Mouse (Mus musculus): ENCODE measurements around the gene 2410131K14Rik. TPM values are rescaled to one million over a fixed set of nuclear protein-coding genes. Genes with fewer than 3 reads are reported as not detected.

Gene 2410131K14Rik
- polyA plus RNA-seq, 1 experiment from 2014 or later: 13.8 TPM

- Histone ChIP-seq H3K27me3 (ENCODE audit: control insufficient read depth, insufficient read depth, low read length) (no peaks in the 10 kb centered on the region), H3K36me3 (ENCODE audit: control insufficient read depth, insufficient read depth, low read length) (peaks cover 4% of the 10 kb centered on the region; the same call in 1 of the 2 replicates), H3K4me2 (ENCODE audit: low read depth, severe bottlenecking) (no peak overlapping the region), H3K4me3 (ENCODE audit: low read depth, low read length) (no peak overlapping the region), H3K9ac (ENCODE audit: low read length) (no peak overlapping the region), H3K27ac (replicated peaks; ENCODE audit: low read depth, low read length) (no peak overlapping the region), H3K9me3 (ENCODE audit: control insufficient read depth, low read length) (no peaks in the 10 kb centered on the region), H3K4me1 (ENCODE audit: control insufficient read depth, insufficient read depth, low read length) (no peaks in the 10 kb centered on the region)
- ATAC-seq (ENCODE audit: insufficient number of reproducible peaks, low FRiP score, low TSS enrichment, low read depth) (0 out of 2 replicates have a peak, but pooled peaks have one; percentile 19), DNase-seq (ENCODE audit: low spot score) (peak; percentile 33)
- 44% methylated on average over 8 of the region's 8 CpGs for WGBS
Measured at GRCm38 (mm10) chr5:118266309-118266708, 21.3 kb downstream of the 2410131K14Rik start.

GRCm38 (mm10) chr5:118268987-118269386 lies 24.0 kb downstream of the 2410131K14Rik start:
- WGBS: 2% methylated on average over 13 of the region's 13 CpGs
- Histone ChIP-seq H3K4me2 (ENCODE audit: low read depth, severe bottlenecking) (no peak overlapping the region), H3K9me3 (ENCODE audit: control insufficient read depth, low read length) (no peaks in the 10 kb centered on the region), H3K4me1 (ENCODE audit: control insufficient read depth, insufficient read depth, low read length) (no peaks in the 10 kb centered on the region), H3K36me3 (ENCODE audit: control insufficient read depth, insufficient read depth, low read length) (no peaks in the 10 kb centered on the region), H3K27me3 (ENCODE audit: control insufficient read depth, insufficient read depth, low read length) (no peaks in the 10 kb centered on the region), H3K4me3 (ENCODE audit: low read depth, low read length) (no peak overlapping the region), H3K27ac (replicated peaks; ENCODE audit: low read depth, low read length) (no peak overlapping the region), H3K9ac (ENCODE audit: low read length) (no peak overlapping the region)
- ATAC-seq (ENCODE audit: insufficient number of reproducible peaks, low FRiP score, low TSS enrichment, low read depth) (peak; percentile 79), DNase-seq (ENCODE audit: low spot score) (peak; percentile 97)

GRCm38 (mm10) chr5:118271449-118272110 lies 26.6 kb downstream of the 2410131K14Rik start:
- Histone ChIP-seq H3K4me3 (ENCODE audit: low read depth, low read length) (no peak overlapping the region), H3K36me3 (ENCODE audit: control insufficient read depth, insufficient read depth, low read length) (no peaks in the 10 kb centered on the region), H3K9ac (ENCODE audit: low read length) (no peak overlapping the region), H3K9me3 (ENCODE audit: control insufficient read depth, low read length) (no peaks in the 10 kb centered on the region), H3K4me1 (ENCODE audit: control insufficient read depth, insufficient read depth, low read length) (peaks cover 6% of the 10 kb centered on the region), H3K27ac (replicated peaks; ENCODE audit: low read depth, low read length) (no peak overlapping the region), H3K4me2 (ENCODE audit: low read depth, severe bottlenecking) (no peak overlapping the region), H3K27me3 (ENCODE audit: control insufficient read depth, insufficient read depth, low read length) (no peaks in the 10 kb centered on the region)
- ATAC-seq (ENCODE audit: insufficient number of reproducible peaks, low FRiP score, low TSS enrichment, low read depth) (no peak), DNase-seq (ENCODE audit: low spot score) (no peak)
- 58% methylated on average over 10 of the region's 10 CpGs for WGBS

- Histone ChIP-seq H3K9ac (ENCODE audit: low read length) (no peak overlapping the region), H3K4me1 (ENCODE audit: control insufficient read depth, insufficient read depth, low read length) (peaks cover 9% of the 10 kb centered on the region), H3K27me3 (ENCODE audit: control insufficient read depth, insufficient read depth, low read length) (no peaks in the 10 kb centered on the region), H3K4me3 (ENCODE audit: low read depth, low read length) (no peak overlapping the region), H3K9me3 (ENCODE audit: control insufficient read depth, low read length) (no peaks in the 10 kb centered on the region), H3K4me2 (ENCODE audit: low read depth, severe bottlenecking) (no peak overlapping the region), H3K36me3 (ENCODE audit: control insufficient read depth, insufficient read depth, low read length) (no peaks in the 10 kb centered on the region), H3K27ac (replicated peaks; ENCODE audit: low read depth, low read length) (no peak overlapping the region)
- no peak for ATAC-seq (ENCODE audit: insufficient number of reproducible peaks, low FRiP score, low TSS enrichment, low read depth)
- DNase-seq (ENCODE audit: low spot score): no peak
- WGBS: 68% methylated on average over 7 of the region's 7 CpGs
Measured at GRCm38 (mm10) chr5:118273446-118273845, 28.4 kb downstream of the 2410131K14Rik start.

- ATAC-seq (ENCODE audit: insufficient number of reproducible peaks, low FRiP score, low TSS enrichment, low read depth) (no peak), DNase-seq (ENCODE audit: low spot score) (no peak)
- Histone ChIP-seq H3K4me2 (ENCODE audit: low read depth, severe bottlenecking) (no peak overlapping the region), H3K4me3 (ENCODE audit: low read depth, low read length) (no peak overlapping the region), H3K4me1 (ENCODE audit: control insufficient read depth, insufficient read depth, low read length) (peaks cover 9% of the 10 kb centered on the region), H3K36me3 (ENCODE audit: control insufficient read depth, insufficient read depth, low read length) (no peaks in the 10 kb centered on the region), H3K9ac (ENCODE audit: low read length) (no peak overlapping the region), H3K27ac (replicated peaks; ENCODE audit: low read depth, low read length) (no peak overlapping the region), H3K27me3 (ENCODE audit: control insufficient read depth, insufficient read depth, low read length) (no peaks in the 10 kb centered on the region), H3K9me3 (ENCODE audit: control insufficient read depth, low read length) (no peaks in the 10 kb centered on the region)
- 33% methylated on average over 9 of the region's 9 CpGs for WGBS
Measured at GRCm38 (mm10) chr5:118274546-118274945, 29.5 kb downstream of the 2410131K14Rik start.

GRCm38 (mm10) chr5:118276281-118276680 lies 31.3 kb downstream of the 2410131K14Rik start:
- WGBS: 46% methylated on average over 7 of the region's 7 CpGs
- Histone ChIP-seq H3K9me3 (ENCODE audit: control insufficient read depth, low read length) (no peaks in the 10 kb centered on the region), H3K4me2 (ENCODE audit: low read depth, severe bottlenecking) (no peak overlapping the region), H3K4me3 (ENCODE audit: low read depth, low read length) (no peak overlapping the region), H3K27ac (replicated peaks; ENCODE audit: low read depth, low read length) (no peak overlapping the region), H3K4me1 (ENCODE audit: control insufficient read depth, insufficient read depth, low read length) (peaks cover 9% of the 10 kb centered on the region), H3K27me3 (ENCODE audit: control insufficient read depth, insufficient read depth, low read length) (no peaks in the 10 kb centered on the region), H3K9ac (ENCODE audit: low read length) (no peak overlapping the region), H3K36me3 (ENCODE audit: control insufficient read depth, insufficient read depth, low read length) (no peaks in the 10 kb centered on the region)
- ATAC-seq (ENCODE audit: insufficient number of reproducible peaks, low FRiP score, low TSS enrichment, low read depth) (no peak), DNase-seq (ENCODE audit: low spot score) (no peak)

- DNase-seq (ENCODE audit: low spot score) (peak; percentile 62), ATAC-seq (ENCODE audit: insufficient number of reproducible peaks, low FRiP score, low TSS enrichment, low read depth) (no peak)
- Histone ChIP-seq H3K27me3 (ENCODE audit: control insufficient read depth, insufficient read depth, low read length) (no peaks in the 10 kb centered on the region), H3K27ac (replicated peaks; ENCODE audit: low read depth, low read length) (no peak overlapping the region), H3K4me1 (ENCODE audit: control insufficient read depth, insufficient read depth, low read length) (peaks cover 9% of the 10 kb centered on the region), H3K36me3 (ENCODE audit: control insufficient read depth, insufficient read depth, low read length) (no peaks in the 10 kb centered on the region), H3K9me3 (ENCODE audit: control insufficient read depth, low read length) (no peaks in the 10 kb centered on the region), H3K9ac (ENCODE audit: low read length) (no peak overlapping the region), H3K4me3 (ENCODE audit: low read depth, low read length) (no peak overlapping the region), H3K4me2 (ENCODE audit: low read depth, severe bottlenecking) (no peak overlapping the region)
- WGBS: 20% methylated on average over 8 of the region's 8 CpGs
Measured at GRCm38 (mm10) chr5:118276711-118277110, 31.7 kb downstream of the 2410131K14Rik start.

- Histone ChIP-seq H3K9ac (ENCODE audit: low read length) (no peak overlapping the region), H3K36me3 (ENCODE audit: control insufficient read depth, insufficient read depth, low read length) (no peaks in the 10 kb centered on the region), H3K4me1 (ENCODE audit: control insufficient read depth, insufficient read depth, low read length) (peaks cover 9% of the 10 kb centered on the region), H3K27me3 (ENCODE audit: control insufficient read depth, insufficient read depth, low read length) (no peaks in the 10 kb centered on the region), H3K9me3 (ENCODE audit: control insufficient read depth, low read length) (no peaks in the 10 kb centered on the region), H3K4me2 (ENCODE audit: low read depth, severe bottlenecking) (no peak overlapping the region), H3K27ac (replicated peaks; ENCODE audit: low read depth, low read length) (no peak overlapping the region), H3K4me3 (ENCODE audit: low read depth, low read length) (no peak overlapping the region)
- WGBS: 89% methylated on average over 18 of the region's 18 CpGs
- ATAC-seq (ENCODE audit: insufficient number of reproducible peaks, low FRiP score, low TSS enrichment, low read depth): 0 out of 2 replicates have a peak, but pooled peaks have one; percentile 13
- no peak for DNase-seq (ENCODE audit: low spot score)
Measured at GRCm38 (mm10) chr5:118277741-118278495, 32.9 kb downstream of the 2410131K14Rik start.

Measured in limb, embryonic 11.5 days (tissue).